Mouse (Mus musculus): ENCODE data around the gene Igdcc4.

GRCm38 (mm10) chr9:65156604-65157003 lies 55.3 kb downstream of the Igdcc4 start:
- TF ChIP-seq POLR2A (IDR thresholded peaks at IDR 0.05; ENCODE audit: insufficient read depth, low read depth, low read length) (no peak), CTCF (IDR thresholded peaks at IDR 0.05; ENCODE audit: insufficient read depth, low read depth, low read length) (no peak)
